Mouse (Mus musculus) kidney, adult 2 months (tissue): ENCODE measurements at regions not wholly inside any gene's neighbourhood (a gene's known extent, or its start where the extent isn't known, plus 50 kb on each side); places are given as distances from the start of the nearest gene placed in this dataset.

Experiments used
- CTCF ChIP-seq: fragments of 200-500 bp; conservative IDR thresholded peaks from 2 replicates; pipeline ENCODE4 v1.5.1; 2011; ENCODE audit warnings: low read depth, mild to moderate bottlenecking, control low read depth, low read length, moderate library complexity, mixed read lengths; ENCODE audit not compliant: insufficient read depth, insufficient read length
- POLR2A ChIP-seq: fragments of 200-500 bp; IDR thresholded peaks from one replicate; pipeline ENCODE4 v1.6.1; 2011; ENCODE audit warnings: low read depth, low read length, control low read depth

GRCm38 (mm10) chr2:17158463-17158862, 572.8 kb downstream of the Nebl start:
- TF ChIP-seq POLR2A (no peak), CTCF (no peak)
